Mouse (Mus musculus) liver, embryonic 14.5 days (tissue): Measurements from ENCODE around the gene Sdccag8.

Experiments used
- CTCF ChIP-seq: IDR thresholded peaks from 2 replicates; pipeline ENCODE4 v1.5.1; 2016; ENCODE audit warnings: antibody characterized with exemption, low read depth, control low read depth
- EP300 ChIP-seq: IDR thresholded peaks from 2 replicates; pipeline ENCODE4 v1.6.1; 2016; ENCODE audit warnings: antibody characterized with exemption, low read depth

GRCm38 (mm10) chr1:176980801-176981400 is 166.4 kb downstream of the Sdccag8 start:
- TF ChIP-seq CTCF: no peak
- TF ChIP-seq EP300: no peak
